Mouse (Mus musculus) heart, embryonic 10.5 days (tissue): Measurements from ENCODE around the gene Strip2. TPM values are rescaled to one million over a fixed set of nuclear protein-coding genes. Genes with fewer than 3 reads are reported as not detected.

ENCODE experiments used
- DNase-seq: peaks from one replicate; pipeline ENCODE4 v3.0.0-alpha.2; 2017; ENCODE audit warnings: low spot score
- H3K27ac ChIP-seq: fragments of 300-500 bp; sonication (generic); 2 replicates; pipeline ENCODE4 v1.5.1; 2016; ENCODE audit warnings: mild to moderate bottlenecking
- H3K27me3 ChIP-seq: fragments of 300-500 bp; sonication (generic); 2 replicates; pipeline ENCODE4 v1.6.1; 2016; ENCODE audit warnings: mild to moderate bottlenecking; ENCODE audit not compliant: poor library complexity, insufficient read depth, severe bottlenecking
- H3K36me3 ChIP-seq: fragments of 300-500 bp; sonication (generic); 2 replicates; pipeline ENCODE4 v1.6.1; 2016; ENCODE audit warnings: mild to moderate bottlenecking, moderate library complexity
- H3K4me1 ChIP-seq: fragments of 300-500 bp; sonication (generic); 2 replicates; pipeline ENCODE4 v1.6.1; 2016; ENCODE audit warnings: mild to moderate bottlenecking
- H3K4me3 ChIP-seq: fragments of 300-500 bp; sonication (generic); 2 replicates; pipeline ENCODE4 v1.5.1; 2016; ENCODE audit warnings: mild to moderate bottlenecking, moderate library complexity
- H3K9me3 ChIP-seq: fragments of 300-500 bp; sonication (generic); 2 replicates; pipeline ENCODE4 v1.6.1; 2016; ENCODE audit warnings: mild to moderate bottlenecking, moderate library complexity
- WGBS: fragments of 180-500 bp; shearing (Covaris S2); methylation state at CpG from one replicate; pipeline ENCODE4 v1.1.7; 2016; 5-methylcytosine and 5-hydroxymethylcytosine counted together
- polyA plus RNA-seq: library from polyadenylated mRNA; unstranded; fragments of >200 nt; fragmentation: Nextera tagmentation; extraction: Ambion mirVana; gene quantifications from 2 replicates; pipeline ENCODE4 v1.2.1, GENCODE M21; 2016

Gene Strip2
- 7.3 and 19.5 TPM in 2 replicates for polyA plus RNA-seq

GRCm38 (mm10) chr6:29916530-29917382 is at the start of gene Strip2:
Gene Strip2, plus strand, starts transcription at chr6:29917012.
- peak within 1 kb of the TSS; percentile 83 for H3K27ac ChIP-seq
- peaks cover 2% of the 10 kb centered on the region; the same call in 1 of the 2 replicates for H3K36me3 ChIP-seq
- peak; percentile 97 for DNase-seq
- no peaks in the 10 kb centered on the region for H3K9me3 ChIP-seq
- peak within 1 kb of the TSS; percentile 85 for H3K4me3 ChIP-seq
- peaks cover 7% of the 10 kb centered on the region; the same call in 1 of the 2 replicates for H3K4me1 ChIP-seq
- under 1% methylated on average over 67 of the region's 67 CpGs for WGBS
- peaks cover 36% of the 10 kb centered on the region for H3K27me3 ChIP-seq

GRCm38 (mm10) chr6:29868341-29868895 is 48.4 kb upstream of the Strip2 start:
- 79% methylated on average over 2 of the region's 2 CpGs for WGBS
- Histone ChIP-seq H3K4me3 (no peak overlapping the region), H3K4me1 (peaks cover 10% of the 10 kb centered on the region; the same call in 1 of the 2 replicates), H3K27ac (no peak overlapping the region; the same call in 1 of the 2 replicates), H3K9me3 (no peaks in the 10 kb centered on the region), H3K36me3 (peaks cover 13% of the 10 kb centered on the region; the same call in 1 of the 2 replicates), H3K27me3 (no peaks in the 10 kb centered on the region)
- DNase-seq = no peak

GRCm38 (mm10) chr6:29873654-29874053 is 43.2 kb upstream of the Strip2 start:
- Histone ChIP-seq H3K9me3 (no peaks in the 10 kb centered on the region), H3K36me3 (peaks cover 11% of the 10 kb centered on the region; the same call in 1 of the 2 replicates), H3K4me3 (no peak overlapping the region), H3K27ac (peak overlapping the region; percentile 69), H3K4me1 (peaks cover 12% of the 10 kb centered on the region), H3K27me3 (no peaks in the 10 kb centered on the region)
- WGBS = 48% methylated on average over 2 of the region's 2 CpGs
- no peak for DNase-seq

- peak overlapping the region; percentile 23; the same call in 1 of the 2 replicates for H3K27ac ChIP-seq
- 53% methylated on average over 5 of the region's 5 CpGs for WGBS
Observed at GRCm38 (mm10) chr6:29875576-29875975, 41.2 kb upstream of the Strip2 start.

GRCm38 (mm10) chr6:29876782-29877181 is 40.0 kb upstream of the Strip2 start:
- H3K4me3 ChIP-seq = no peak overlapping the region
- WGBS = 82% methylated on average over 4 of the region's 4 CpGs
- peaks cover 27% of the 10 kb centered on the region for H3K4me1 ChIP-seq
- H3K27ac ChIP-seq = no peak overlapping the region
- H3K27me3 ChIP-seq = no peaks in the 10 kb centered on the region
- no peaks in the 10 kb centered on the region; the same call in 1 of the 2 replicates for H3K36me3 ChIP-seq
- no peaks in the 10 kb centered on the region for H3K9me3 ChIP-seq
- no peak for DNase-seq

More at GRCm38 (mm10) chr6:29875576-29875975, 41.2 kb upstream of the Strip2 start:
- Histone ChIP-seq H3K36me3 (peaks cover 7% of the 10 kb centered on the region; the same call in 1 of the 2 replicates), H3K9me3 (no peaks in the 10 kb centered on the region), H3K27me3 (no peaks in the 10 kb centered on the region), H3K4me3 (no peak overlapping the region), H3K4me1 (peaks cover 18% of the 10 kb centered on the region)
- no peak for DNase-seq

GRCm38 (mm10) chr6:29879579-29879978 is 37.2 kb upstream of the Strip2 start:
- no peaks in the 10 kb centered on the region for H3K27me3 ChIP-seq
- H3K36me3 ChIP-seq = no peaks in the 10 kb centered on the region; the same call in 1 of the 2 replicates
- H3K9me3 ChIP-seq = no peaks in the 10 kb centered on the region
- no peak for DNase-seq
- no peak overlapping the region for H3K4me3 ChIP-seq
- no peak overlapping the region for H3K27ac ChIP-seq
- H3K4me1 ChIP-seq = peaks cover 31% of the 10 kb centered on the region

- H3K36me3 ChIP-seq = peaks cover under 1% of the 10 kb centered on the region
- no peak for DNase-seq
- H3K27me3 ChIP-seq = no peaks in the 10 kb centered on the region
- peak overlapping the region; percentile 69; the same call in 1 of the 2 replicates for H3K27ac ChIP-seq
- H3K9me3 ChIP-seq = no peaks in the 10 kb centered on the region
- no peak overlapping the region for H3K4me3 ChIP-seq
- 84% methylated on average over 3 of the region's 3 CpGs for WGBS
- H3K4me1 ChIP-seq = peaks cover 26% of the 10 kb centered on the region
Observed at GRCm38 (mm10) chr6:29880796-29881195, 36.0 kb upstream of the Strip2 start.

GRCm38 (mm10) chr6:29881936-29882335 is 34.9 kb upstream of the Strip2 start:
- H3K36me3 ChIP-seq = peaks cover 7% of the 10 kb centered on the region
- H3K27me3 ChIP-seq = no peaks in the 10 kb centered on the region
- no peak overlapping the region for H3K4me3 ChIP-seq
- DNase-seq = no peak
- H3K9me3 ChIP-seq = no peaks in the 10 kb centered on the region
- peak overlapping the region; percentile 80 for H3K27ac ChIP-seq
- 45% methylated on average over 2 of the region's 2 CpGs for WGBS
- peaks cover 26% of the 10 kb centered on the region for H3K4me1 ChIP-seq

- no peak for DNase-seq
- WGBS = 76% methylated on average over 6 of the region's 6 CpGs
- Histone ChIP-seq H3K4me3 (no peak overlapping the region), H3K27me3 (no peaks in the 10 kb centered on the region), H3K9me3 (no peaks in the 10 kb centered on the region), H3K36me3 (peaks cover 7% of the 10 kb centered on the region), H3K4me1 (peaks cover 26% of the 10 kb centered on the region), H3K27ac (peak overlapping the region; percentile 80; the same call in 1 of the 2 replicates)
Observed at GRCm38 (mm10) chr6:29882870-29883269, 33.9 kb upstream of the Strip2 start.

- WGBS = 75% methylated on average over 11 of the region's 11 CpGs
- peaks cover 3% of the 10 kb centered on the region; the same call in 1 of the 2 replicates for H3K4me1 ChIP-seq
- H3K4me3 ChIP-seq = no peak overlapping the region
- no peak overlapping the region for H3K27ac ChIP-seq
- no peaks in the 10 kb centered on the region for H3K9me3 ChIP-seq
- no peaks in the 10 kb centered on the region for H3K27me3 ChIP-seq
- peaks cover 17% of the 10 kb centered on the region for H3K36me3 ChIP-seq
- DNase-seq = no peak
Observed at GRCm38 (mm10) chr6:29891151-29891550, 25.7 kb upstream of the Strip2 start.

- WGBS = 97% methylated on average over 3 of the region's 3 CpGs
- no peaks in the 10 kb centered on the region for H3K9me3 ChIP-seq
- peaks cover 22% of the 10 kb centered on the region for H3K36me3 ChIP-seq
- no peak overlapping the region for H3K4me3 ChIP-seq
- H3K27ac ChIP-seq = no peak overlapping the region
- H3K27me3 ChIP-seq = no peaks in the 10 kb centered on the region
- 0 out of 2 replicates have a peak, but pooled peaks cover 3% of the 10 kb centered on the region for H3K4me1 ChIP-seq
- DNase-seq = no peak
Observed at GRCm38 (mm10) chr6:29896976-29897375, 19.8 kb upstream of the Strip2 start.

GRCm38 (mm10) chr6:29901450-29901849 is 15.4 kb upstream of the Strip2 start:
- Histone ChIP-seq H3K27ac (no peak overlapping the region), H3K4me3 (no peak overlapping the region), H3K27me3 (no peaks in the 10 kb centered on the region), H3K9me3 (no peaks in the 10 kb centered on the region), H3K36me3 (peaks cover 17% of the 10 kb centered on the region), H3K4me1 (peaks cover 25% of the 10 kb centered on the region)
- 95% methylated on average over 1 of the region's 1 CpGs for WGBS
- no peak for DNase-seq

- no peaks in the 10 kb centered on the region for H3K27me3 ChIP-seq
- no peak overlapping the region for H3K4me3 ChIP-seq
- no peaks in the 10 kb centered on the region for H3K9me3 ChIP-seq
- DNase-seq = no peak
- peaks cover 25% of the 10 kb centered on the region for H3K4me1 ChIP-seq
- 69% methylated on average over 2 of the region's 2 CpGs for WGBS
- H3K27ac ChIP-seq = no peak overlapping the region
- H3K36me3 ChIP-seq = peaks cover 9% of the 10 kb centered on the region
Observed at GRCm38 (mm10) chr6:29902256-29902655, 14.6 kb upstream of the Strip2 start.
